8 mouse cellular contexts compared by ENCODE assay signal in the genomic region with DNA sequence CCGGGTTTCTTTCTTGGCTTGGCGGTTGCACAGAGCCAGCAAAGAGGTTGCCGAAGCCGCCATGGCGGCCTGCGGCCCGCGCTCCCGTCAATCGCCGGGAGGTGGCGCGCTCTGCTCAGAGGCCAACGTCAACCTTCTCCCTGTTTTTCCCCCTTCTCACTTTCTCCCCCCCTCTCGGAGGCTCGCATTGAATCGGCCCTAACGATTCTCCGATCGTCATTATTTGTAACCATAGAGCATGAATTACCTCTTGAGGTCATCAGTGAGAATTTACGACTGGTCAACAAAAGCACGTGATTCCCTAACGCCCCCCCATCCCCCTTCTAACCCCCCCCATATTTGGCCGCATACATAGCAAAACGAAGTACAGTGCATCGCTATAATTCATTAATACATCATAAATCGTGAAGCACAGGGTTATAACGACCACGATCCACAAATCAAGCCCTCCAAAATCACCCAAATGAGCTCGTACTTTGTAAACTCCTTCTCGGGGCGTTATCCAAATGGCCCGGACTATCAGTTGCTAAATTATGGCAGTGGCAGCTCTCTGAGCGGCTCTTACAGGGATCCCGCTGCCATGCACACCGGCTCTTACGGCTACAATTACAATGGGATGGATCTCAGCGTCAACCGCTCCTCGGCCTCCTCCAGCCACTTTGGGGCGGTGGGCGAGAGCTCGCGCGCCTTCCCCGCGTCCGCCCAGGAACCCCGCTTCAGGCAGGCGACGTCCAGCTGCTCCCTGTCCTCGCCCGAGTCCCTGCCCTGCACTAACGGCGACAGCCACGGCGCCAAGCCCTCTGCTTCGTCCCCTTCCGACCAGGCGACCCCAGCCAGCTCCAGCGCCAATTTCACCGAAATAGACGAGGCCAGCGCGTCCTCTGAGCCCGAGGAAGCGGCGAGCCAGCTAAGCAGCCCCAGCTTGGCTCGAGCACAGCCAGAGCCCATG. TPM values are rescaled to one million over a fixed set of nuclear protein-coding genes. Genes with fewer than 3 reads are reported as not detected.
A peak's percentile ranks its signal among the peaks of the same experiment; 100 is the strongest.
DNase-seq lines count a peak whose midpoint lies in the region; ATAC-seq lines count a peak whose summit lies in the region.

Gene Hoxb5, plus strand, starts transcription at position 186 of the 949 bp plus-strand sequence.

- H3K9me3 ChIP-seq in heart, embryonic 16.5 days (replicated peaks; ENCODE audit: control insufficient read depth, low read length), result no peaks in the 10 kb centered on the region
- no peaks in the 10 kb centered on the region for H3K9me3 ChIP-seq in stomach, embryonic 15.5 days

- peak within 1 kb of the TSS; percentile 53; the same call in 1 of the 2 replicates for H3K9ac ChIP-seq in heart, embryonic 16.5 days (ENCODE audit: low read length)
- peak within 1 kb of the TSS; percentile 47 for H3K9ac ChIP-seq in stomach, embryonic 15.5 days

- H3K36me3 ChIP-seq in heart, embryonic 16.5 days (ENCODE audit: control insufficient read depth, insufficient read depth), result no peaks in the 10 kb centered on the region
- no peaks in the 10 kb centered on the region for H3K36me3 ChIP-seq in stomach, embryonic 15.5 days

- H3K4me3 ChIP-seq in brown adipose tissue, adult 24 weeks (ENCODE audit: insufficient read depth, low read depth, low read length), result peak within 1 kb of the TSS; percentile 64
- H3K4me3 ChIP-seq in heart, embryonic 16.5 days (ENCODE audit: low read length), result peak within 1 kb of the TSS; percentile 40
- peak within 1 kb of the TSS; percentile 41 for H3K4me3 ChIP-seq in stomach, embryonic 15.5 days (replicated peaks)

- DNase-seq in right cerebral cortex, postnatal 14 days, result peak; percentile 26
- DNase-seq in right cerebral cortex, adult 18-20 months, result no peak
- DNase-seq in kidney, postnatal 10 days, result peak; percentile 93
- peak; percentile 91 to 92 for DNase-seq in lung, postnatal 4 days
- DNase-seq in left cerebral cortex, adult 18-20 months (ENCODE audit: low spot score in 2 of 2), result no peak

- H3K4me2 ChIP-seq in heart, embryonic 16.5 days (ENCODE audit: low read depth, low read length), result peak within 1 kb of the TSS; percentile 53
- H3K4me2 ChIP-seq in stomach, embryonic 15.5 days, result peak within 1 kb of the TSS; percentile 62

- 1% methylated on average over 69 of the region's 69 CpGs for WGBS in heart, embryonic 16.5 days
- 2% methylated on average over 69 of the region's 69 CpGs for WGBS in stomach, embryonic 15.5 days

- no peaks in the 10 kb centered on the region; the same call in 1 of the 2 replicates for H3K4me1 ChIP-seq in brown adipose tissue, adult 24 weeks (ENCODE audit: control insufficient read depth, insufficient read depth, insufficient read length, low read length)
- H3K4me1 ChIP-seq in heart, embryonic 16.5 days (ENCODE audit: control insufficient read depth, insufficient read depth, low read length), result no peaks in the 10 kb centered on the region
- peaks cover 16% of the 10 kb centered on the region; the same call in 1 of the 2 replicates for H3K4me1 ChIP-seq in stomach, embryonic 15.5 days

- ATAC-seq in heart, embryonic 16.5 days (replicated peaks; ENCODE audit: extremely low read depth, insufficient read depth, low FRiP score), result no peak
- ATAC-seq in stomach, embryonic 15.5 days (ENCODE audit: insufficient read depth, low FRiP score, low read depth), result peak; percentile 54

- H3K27me3 ChIP-seq in heart, embryonic 16.5 days (ENCODE audit: control insufficient read depth, insufficient read depth, low read length), result peaks cover 98% of the 10 kb centered on the region
- peaks cover 51% of the 10 kb centered on the region for H3K27me3 ChIP-seq in stomach, embryonic 15.5 days (replicated peaks)

- H3K27ac ChIP-seq in brown adipose tissue, adult 24 weeks (replicated peaks; ENCODE audit: low read depth, low read length), result peak within 1 kb of the TSS; percentile 75
- H3K27ac ChIP-seq in heart, embryonic 16.5 days (ENCODE audit: low read length), result no peak within 1 kb of the TSS
- peak within 1 kb of the TSS; percentile 78 for H3K27ac ChIP-seq in stomach, embryonic 15.5 days

RNA-seq across cellular contexts. Expression of gene Hoxb5, which starts in this region (rescaled TPM):
- polyA plus RNA-seq in brown adipose tissue, adult 24 weeks (2012; ENCODE audit: insufficient read depth, insufficient read length, missing spikeins), result 1.1 and 1.2 TPM in 2 replicates
- polyA plus RNA-seq in heart, embryonic 16.5 days (2015; fragmentation: Nextera tagmentation; extraction: Ambion mirVana), result 0.76 and 2.8 TPM in 2 replicates
- 17.6 and 17.9 TPM in 2 replicates for polyA plus RNA-seq in stomach, embryonic 15.5 days (2015; fragmentation: Nextera tagmentation; extraction: Ambion mirVana)
- not detected for total RNA-seq in left cerebral cortex, adult 18-20 months (2021)

Comparison
In these comparisons a context has a peak if more than half of its experiments do, and no peak if none do; other contexts are left out.
1. DNase-seq: peak in right cerebral cortex, postnatal 14 days (single experiment), kidney, postnatal 10 days (single experiment) and lung, postnatal 4 days (2 of 2); none in right cerebral cortex, adult 18-20 months (single experiment) and left cerebral cortex, adult 18-20 months (0 of 2).
2. Peak in every context shown above with its lines, with median percentiles within 50 percentile points of each other: H3K4me3 ChIP-seq.